Mouse (Mus musculus) MEL (cell line): ENCODE results near the gene Olfr1368. TPM values are rescaled to one million over a fixed set of nuclear protein-coding genes. Genes with fewer than 3 reads are reported as not detected.

Source experiments
- DNase-seq: peaks from one replicate; pipeline ENCODE4 v3.0.0; 2011; ENCODE audit warnings: low read depth, low spot score
- H3K27ac ChIP-seq: 2 replicates; pipeline ENCODE4 v1.5.1; 2012; ENCODE audit warnings: low read depth, mild to moderate bottlenecking, control low read depth, low read length, moderate library complexity; ENCODE audit not compliant: control insufficient read depth
- H3K27me3 ChIP-seq, 2 experiments: fragments of 150-350 bp in 1 of 2; sonication (generic) in 1 of 2; 2 replicates each; pipeline ENCODE4 v1.6.1; 2012; ENCODE audit warnings: low read length in 2 of 2, mild to moderate bottlenecking in 2 of 2, improper control_type of control experiment in 1 of 2, moderate library complexity in 1 of 2; ENCODE audit not compliant: insufficient read depth in 2 of 2, control insufficient read depth in 1 of 2
- H3K36me3 ChIP-seq, 2 experiments: 2 replicates each; pipeline ENCODE4 v1.6.1; 2012 to 2014; ENCODE audit warnings: low read length in 2 of 2, improper control_type of control experiment in 1 of 2, inconsistent platforms in 1 of 2, mild to moderate bottlenecking in 1 of 2; ENCODE audit not compliant: insufficient read depth in 2 of 2, control insufficient read depth in 1 of 2
- H3K4me1 ChIP-seq, 2 experiments: fragments of 150-350 bp in 1 of 2; sonication (generic) in 1 of 2; 2 replicates each; pipeline ENCODE4 v1.6.1; 2012; ENCODE audit warnings: low read length in 2 of 2, improper control_type of control experiment in 1 of 2, mild to moderate bottlenecking in 1 of 2; ENCODE audit not compliant: insufficient read depth in 2 of 2, control insufficient read depth in 1 of 2
- H3K4me3 ChIP-seq, 2 experiments: fragments of 150-350 bp in 1 of 2; sonication (generic) in 1 of 2; 2 replicates each; pipeline ENCODE4 v1.5.1; 2012; ENCODE audit warnings: low read depth in 2 of 2, low read length in 2 of 2, mild to moderate bottlenecking in 2 of 2, moderate library complexity in 2 of 2, control low read depth in 1 of 2, improper control_type of control experiment in 1 of 2; ENCODE audit not compliant: control insufficient read depth in 1 of 2, insufficient read depth in 1 of 2
- H3K79me2 ChIP-seq: 2 replicates; pipeline ENCODE4 v1.6.1; 2012; ENCODE audit warnings: mild to moderate bottlenecking, low read length, moderate library complexity; ENCODE audit not compliant: control insufficient read depth, poor library complexity, insufficient read depth
- H3K9ac ChIP-seq: 2 replicates; pipeline ENCODE4 v1.6.1; 2012; ENCODE audit warnings: low read depth, mild to moderate bottlenecking, control low read depth, low read length, moderate library complexity; ENCODE audit not compliant: control insufficient read depth, poor library complexity, severe bottlenecking
- H3K9me3 ChIP-seq: fragments of 150-350 bp; sonication (generic); replicated peaks from 2 replicates; pipeline ENCODE4 v1.6.1; 2012; ENCODE audit warnings: mild to moderate bottlenecking, low read length, improper control_type of control experiment, moderate library complexity; ENCODE audit not compliant: insufficient read depth
- BHLHE40 ChIP-seq: IDR thresholded peaks from 2 replicates; pipeline ENCODE4 v1.6.1; 2012; ENCODE audit warnings: low read depth, mild to moderate bottlenecking, inconsistent platforms, low read length, improper control_type of control experiment, borderline replicate concordance
- CHD2 ChIP-seq: IDR thresholded peaks from 2 replicates; pipeline ENCODE4 v1.6.1; 2011; ENCODE audit warnings: low read length, improper control_type of control experiment
- CTCF ChIP-seq, 3 experiments: IDR thresholded peaks in 2 of 3; conservative IDR thresholded peaks in 1 of 3; 2 replicates each; pipeline ENCODE4 v1.5.1; 2011 to 2012; ENCODE audit warnings: low read length in 3 of 3, low read depth in 2 of 3, mild to moderate bottlenecking in 2 of 3, improper control_type of control experiment in 1 of 3, inconsistent platforms in 1 of 3, mixed read lengths in 1 of 3, moderate library complexity in 1 of 3; ENCODE audit not compliant: control insufficient read depth in 1 of 3, insufficient read depth in 1 of 3, poor library complexity in 1 of 3, severe bottlenecking in 1 of 3
- E2F4 ChIP-seq: IDR thresholded peaks from 2 replicates; pipeline ENCODE4 v1.6.1; 2011; ENCODE audit warnings: low read depth, low read length, improper control_type of control experiment, borderline replicate concordance
- ELF1 ChIP-seq: IDR thresholded peaks from 2 replicates; pipeline ENCODE4 v1.6.1; 2014; ENCODE audit warnings: low read depth, mild to moderate bottlenecking, inconsistent platforms, low read length, improper control_type of control experiment, moderate library complexity
- ETS1 ChIP-seq: IDR thresholded peaks from 2 replicates; pipeline ENCODE4 v1.6.1; 2012; ENCODE audit warnings: low read depth, mild to moderate bottlenecking, inconsistent platforms, low read length, improper control_type of control experiment, moderate library complexity
- GATA1 ChIP-seq: IDR thresholded peaks from 2 replicates; pipeline ENCODE4 v1.6.1; 2011; ENCODE audit warnings: low read depth, low read length, improper control_type of control experiment
- HCFC1 ChIP-seq: IDR thresholded peaks from 2 replicates; pipeline ENCODE4 v1.6.1; 2012; ENCODE audit warnings: low read depth, mild to moderate bottlenecking, inconsistent platforms, low read length, improper control_type of control experiment, moderate library complexity
- MAX ChIP-seq: IDR thresholded peaks from 2 replicates; pipeline ENCODE4 v1.6.1; 2011; ENCODE audit warnings: low read length, improper control_type of control experiment
- MYC ChIP-seq: IDR thresholded peaks from 2 replicates; pipeline ENCODE4 v1.6.1; 2011; ENCODE audit warnings: low read depth, mild to moderate bottlenecking, low read length, improper control_type of control experiment, moderate library complexity
- NRF1 ChIP-seq: IDR thresholded peaks from 2 replicates; pipeline ENCODE4 v1.6.1; 2014; ENCODE audit warnings: low read depth, mild to moderate bottlenecking, inconsistent platforms, low read length, improper control_type of control experiment, moderate library complexity; ENCODE audit not compliant: poor library complexity, insufficient read depth, severe bottlenecking
- POLR2A ChIP-seq, 2 experiments: IDR thresholded peaks; 2 replicates each; pipeline ENCODE4 v1.6.1; 2011 to 2012; ENCODE audit warnings: low read length in 2 of 2, mild to moderate bottlenecking in 2 of 2, control low read depth in 1 of 2, improper control_type of control experiment in 1 of 2, low read depth in 1 of 2, moderate library complexity in 1 of 2; ENCODE audit not compliant: control insufficient read depth in 1 of 2, insufficient read depth in 1 of 2, poor library complexity in 1 of 2
- POLR2AphosphoS5 ChIP-seq: IDR thresholded peaks from 2 replicates; pipeline ENCODE4 v1.6.1; 2012; ENCODE audit warnings: low read depth, borderline replicate concordance, mild to moderate bottlenecking, inconsistent platforms, low read length, moderate library complexity, mixed read lengths
- RCOR1 ChIP-seq: IDR thresholded peaks from 2 replicates; pipeline ENCODE4 v1.6.1; 2012; ENCODE audit warnings: low read depth, mild to moderate bottlenecking, inconsistent platforms, low read length, improper control_type of control experiment
- TBP ChIP-seq: IDR thresholded peaks from 2 replicates; pipeline ENCODE4 v1.8.0; 2011; ENCODE audit warnings: low read depth, low read length, improper control_type of control experiment
- TCF12 ChIP-seq: IDR thresholded peaks from 2 replicates; pipeline ENCODE4 v1.6.1; 2014; ENCODE audit warnings: low read depth, mild to moderate bottlenecking, inconsistent platforms, low read length, improper control_type of control experiment, moderate library complexity
- UBTF ChIP-seq: IDR thresholded peaks from 2 replicates; pipeline ENCODE4 v1.6.1; 2012; ENCODE audit warnings: low read depth, mild to moderate bottlenecking, inconsistent platforms, low read length, improper control_type of control experiment, moderate library complexity, borderline replicate concordance; ENCODE audit not compliant: insufficient read depth
- USF2 ChIP-seq, 2 experiments: IDR thresholded peaks; 2 replicates each; pipeline ENCODE4 v1.6.1; 2011 to 2012; ENCODE audit warnings: improper control_type of control experiment in 2 of 2, low read length in 2 of 2, borderline replicate concordance in 1 of 2, inconsistent platforms in 1 of 2, low read depth in 1 of 2, mild to moderate bottlenecking in 1 of 2; ENCODE audit not compliant: insufficient read depth in 1 of 2
- ZC3H11A ChIP-seq: IDR thresholded peaks from 2 replicates; pipeline ENCODE4 v1.6.1; 2012; ENCODE audit warnings: low read depth, mild to moderate bottlenecking, inconsistent platforms, low read length, improper control_type of control experiment
- ZMIZ1 ChIP-seq: IDR thresholded peaks from 2 replicates; pipeline ENCODE4 v1.6.1; 2012; ENCODE audit warnings: low read depth, mild to moderate bottlenecking, inconsistent platforms, low read length, improper control_type of control experiment, moderate library complexity
- polyA plus RNA-seq, 2 experiments: library from polyadenylated mRNA; stranded (reverse) in 1 of 2; unstranded in 1 of 2; fragments of >175 nt in 1 of 2; fragments of >200 nt in 1 of 2; gene quantifications; 2 replicates each; pipeline versions ENCODE4 v1.2.1 to v1.2.4; 2012; ENCODE audit warnings: low replicate concordance in 2 of 2, low read depth in 1 of 2; ENCODE audit not compliant: insufficient read length in 2 of 2, insufficient read depth in 1 of 2, missing spikeins in 1 of 2
- total RNA-seq: library from RNA; depleted of rRNA; stranded (reverse); fragments of 300-350 nt; gene quantifications from 2 replicates; pipeline ENCODE4 v1.2.3, GENCODE M21; 2012

Olfr1368 gene
- total and polyA plus RNA-seq, 3 experiments = not detected

DNA sequence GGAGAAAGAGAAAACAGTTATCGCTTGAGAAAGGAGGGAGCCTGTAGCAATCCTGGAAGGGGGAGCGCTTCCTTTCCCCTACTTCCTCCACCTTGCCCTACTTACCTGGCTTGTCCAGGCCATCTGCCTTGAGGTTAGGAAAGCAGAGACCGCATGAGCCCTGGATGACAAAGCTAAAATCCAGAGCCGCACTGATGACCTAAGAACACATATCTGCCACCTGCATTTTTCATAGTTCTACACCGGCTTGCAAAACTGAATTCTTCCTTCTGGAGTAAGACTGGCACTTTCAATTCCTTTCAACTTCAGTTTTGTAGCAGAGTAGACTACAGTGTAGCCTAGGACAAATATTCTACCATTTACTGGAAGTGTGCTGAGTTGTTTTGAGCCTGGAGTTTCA lies 32.7 kb upstream of the Olfr1368 start:
- H3K36me3 ChIP-seq = peaks cover 12 to 37% of the 10 kb centered on the region in 2 experiments
- peak; percentile 59 for DNase-seq
- no peaks in the 10 kb centered on the region for H3K9me3 ChIP-seq
- peaks cover 34% of the 10 kb centered on the region for H3K79me2 ChIP-seq
- H3K4me3 ChIP-seq = peak overlapping the region; percentile 48 to 86
- no peaks in the 10 kb centered on the region for H3K27me3 ChIP-seq
- no peak for TF ChIP-seq GATA1
- no peak for TF ChIP-seq POLR2AphosphoS5
- no peak for TF ChIP-seq ETS1
- TF ChIP-seq ELF1 = no peak
- TF ChIP-seq CTCF (IDR thresholded peaks at IDR 0.05 in 2 of 3, conservative IDR thresholded peaks at IDR 0.05 in 1 of 3; ENCODE audit: control insufficient read depth in 1 of 3, insufficient read depth in 1 of 3, low read depth in 2 of 3, low read length in 3 of 3, poor library complexity in 1 of 3, severe bottlenecking in 1 of 3) = no peak
- no peak for TF ChIP-seq UBTF
- H3K4me1 ChIP-seq = peaks cover 13 to 29% of the 10 kb centered on the region in 2 experiments
- peak overlapping the region; percentile 6; the same call in 1 of the 2 replicates for H3K27ac ChIP-seq
- H3K9ac ChIP-seq = peak overlapping the region; percentile 57

DNA sequence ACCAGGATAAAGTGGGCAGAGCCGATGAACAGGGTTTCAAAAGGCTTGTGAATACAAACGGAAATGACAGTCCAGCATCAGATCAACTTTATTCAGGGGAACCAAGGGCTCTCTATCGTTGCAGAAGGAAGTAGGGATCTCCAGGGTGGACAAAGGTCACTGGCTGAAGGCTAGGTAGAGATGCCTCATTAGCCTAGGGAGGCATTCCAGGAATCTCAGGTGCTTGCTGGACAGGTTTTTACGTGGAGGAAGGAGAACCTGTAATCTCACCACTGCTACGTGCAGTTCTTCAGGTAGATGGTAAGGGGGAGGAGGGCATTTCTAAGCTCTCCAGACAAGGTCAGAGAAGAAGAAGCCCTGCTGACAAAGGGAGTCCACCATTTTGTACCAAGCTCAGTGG lies 32.0 kb upstream of the Olfr1368 start:
- Histone ChIP-seq H3K9me3 (no peaks in the 10 kb centered on the region), H3K79me2 (peaks cover 28% of the 10 kb centered on the region), H3K4me1 (peaks cover 13 to 24% of the 10 kb centered on the region in 2 experiments), H3K27me3 (no peaks in the 10 kb centered on the region), H3K4me3 (peak overlapping the region in 1 of 2 experiments; percentile 48; a peak in 1 of 4 replicates), H3K27ac (no peak overlapping the region), H3K9ac (no peak overlapping the region), H3K36me3 (peaks cover 7 to 30% of the 10 kb centered on the region in 2 experiments)
- TF ChIP-seq MAX (no peak), POLR2A (IDR thresholded peaks at IDR 0.05; ENCODE audit: control insufficient read depth in 1 of 2, insufficient read depth in 1 of 2, low read depth in 1 of 2, low read length in 2 of 2, poor library complexity in 1 of 2) (no peak), CTCF (IDR thresholded peaks at IDR 0.05 in 2 of 3, conservative IDR thresholded peaks at IDR 0.05 in 1 of 3; ENCODE audit: control insufficient read depth in 1 of 3, insufficient read depth in 1 of 3, low read depth in 2 of 3, low read length in 3 of 3, poor library complexity in 1 of 3, severe bottlenecking in 1 of 3) (peak in 1 of 3 experiments; percentile 19; a peak in 1 of 6 replicates), NRF1 (no peak), USF2 (IDR thresholded peaks at IDR 0.05; ENCODE audit: borderline replicate concordance in 1 of 2, insufficient read depth in 1 of 2, low read depth in 1 of 2, low read length in 2 of 2) (no peak), BHLHE40 (no peak), HCFC1 (no peak), CHD2 (no peak), TBP (no peak)
- DNase-seq = no peak

DNA sequence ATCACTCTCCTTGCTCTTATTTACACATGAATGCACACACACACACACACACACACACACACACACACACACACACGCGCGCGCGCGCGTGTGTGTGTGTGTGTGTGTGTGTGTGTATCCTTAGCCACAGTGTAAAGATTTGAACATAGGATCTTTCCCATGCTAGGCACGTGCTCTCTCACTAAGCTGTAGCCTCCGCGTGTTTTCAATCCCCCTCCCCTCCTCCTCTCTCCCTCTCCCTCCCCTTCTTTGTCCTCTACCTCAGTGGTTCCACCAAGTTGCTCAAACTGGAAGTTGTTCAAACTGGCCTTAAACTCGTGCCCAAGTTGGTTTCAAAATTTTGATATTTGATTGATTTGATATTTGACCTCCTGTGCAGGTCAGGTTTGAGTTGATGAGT lies 31.1 kb upstream of the Olfr1368 start:
- H3K9ac ChIP-seq = no peak overlapping the region
- peaks cover 12 to 16% of the 10 kb centered on the region in 2 experiments for H3K4me1 ChIP-seq
- H3K27me3 ChIP-seq = no peaks in the 10 kb centered on the region
- TF ChIP-seq ZC3H11A (no peak), TBP (no peak), ELF1 (no peak), E2F4 (no peak), RCOR1 (no peak), ZMIZ1 (no peak), TCF12 (no peak), BHLHE40 (no peak), MYC (no peak), ETS1 (no peak), CHD2 (no peak)
- H3K36me3 ChIP-seq = peaks cover 2 to 20% of the 10 kb centered on the region in 2 experiments
- H3K9me3 ChIP-seq = no peaks in the 10 kb centered on the region
- H3K27ac ChIP-seq = no peak overlapping the region
- peaks cover 18% of the 10 kb centered on the region for H3K79me2 ChIP-seq
- H3K4me3 ChIP-seq = no peak overlapping the region
- no peak for DNase-seq
